Mouse (Mus musculus): ENCODE results near the gene Prkca.

DNA sequence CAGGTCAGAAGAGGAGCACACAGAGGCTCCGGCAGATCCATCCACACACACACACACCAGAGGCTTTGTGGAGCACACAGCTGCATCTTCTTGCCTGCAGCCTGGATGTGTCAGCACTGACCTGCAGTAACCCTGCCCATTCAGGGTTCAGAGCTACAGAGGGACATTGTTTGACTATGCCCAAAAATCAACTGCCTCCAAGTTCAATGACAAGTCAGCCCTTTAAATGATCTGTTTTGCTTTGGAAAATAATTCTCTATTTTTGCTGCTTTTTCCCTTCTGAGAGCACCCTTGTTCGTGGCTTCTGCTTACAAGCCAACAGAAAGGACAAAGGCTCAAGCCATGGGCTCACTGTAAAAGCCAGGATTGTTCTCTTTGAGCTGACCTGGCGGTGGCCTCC, 322.8 kb downstream of the Prkca start:
- TF ChIP-seq CTCF (IDR thresholded peaks at IDR 0.05; ENCODE audit: borderline replicate concordance, insufficient read depth, low read depth, low read length) (no peak), POLR2A (IDR thresholded peaks at IDR 0.05; ENCODE audit: borderline replicate concordance, insufficient read depth, low read length) (no peak)

Measured in cerebellum, adult 2 months (tissue).